Mouse (Mus musculus) inflammation-experienced regulatory T-cells, adult 6 months (primary cell): ENCODE results near the gene Lgr4. TPM values are rescaled to one million over a fixed set of nuclear protein-coding genes. Genes with fewer than 3 reads are reported as not detected.

Experiments used
- ATAC-seq: one replicate; pipeline ENCODE4 v1.8.0; 2017
- polyA plus RNA-seq, 3 experiments: library from polyadenylated mRNA; unstranded; fragments of 100-300 nt; shearing (Covaris generic); gene quantifications; one replicate each; pipeline ENCODE4 v1.2.1; 2017

Gene Lgr4
- polyA plus RNA-seq, 3 experiments from 2014 or later, result 0.15 to 0.28 (median 0.19) TPM

DNA sequence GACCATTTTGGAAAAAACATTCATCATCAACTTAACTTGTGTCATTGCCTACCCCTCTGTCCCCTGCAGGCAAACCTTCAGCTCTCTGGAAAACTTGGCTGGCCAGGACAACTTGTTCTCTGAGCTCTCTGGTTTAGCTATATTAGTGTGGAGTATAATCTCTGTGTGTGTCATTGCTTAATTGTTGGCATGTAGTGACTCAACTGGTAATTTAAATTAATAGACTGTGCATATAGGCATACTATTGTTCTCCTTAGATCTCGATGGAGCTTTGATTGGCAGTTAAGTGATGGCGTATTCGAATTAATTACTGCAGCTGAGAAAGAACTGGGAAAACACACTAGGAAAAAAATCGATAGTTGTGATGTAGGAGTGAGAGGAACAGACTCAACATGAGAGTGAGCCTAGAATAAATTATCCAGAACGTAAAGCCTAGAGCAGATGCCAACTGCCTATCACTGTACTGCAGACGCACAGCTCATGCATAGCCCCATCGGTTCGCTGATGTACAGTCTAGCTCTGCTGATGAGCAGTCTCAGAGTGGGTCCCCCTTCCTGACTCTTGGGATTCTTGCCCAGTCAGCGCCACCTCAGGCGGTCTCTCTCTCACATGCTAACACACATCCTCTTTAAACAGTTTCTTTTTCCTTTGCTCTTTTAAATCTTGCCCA is 35.7 kb downstream of the Lgr4 start:
- ATAC-seq, result no peak

DNA sequence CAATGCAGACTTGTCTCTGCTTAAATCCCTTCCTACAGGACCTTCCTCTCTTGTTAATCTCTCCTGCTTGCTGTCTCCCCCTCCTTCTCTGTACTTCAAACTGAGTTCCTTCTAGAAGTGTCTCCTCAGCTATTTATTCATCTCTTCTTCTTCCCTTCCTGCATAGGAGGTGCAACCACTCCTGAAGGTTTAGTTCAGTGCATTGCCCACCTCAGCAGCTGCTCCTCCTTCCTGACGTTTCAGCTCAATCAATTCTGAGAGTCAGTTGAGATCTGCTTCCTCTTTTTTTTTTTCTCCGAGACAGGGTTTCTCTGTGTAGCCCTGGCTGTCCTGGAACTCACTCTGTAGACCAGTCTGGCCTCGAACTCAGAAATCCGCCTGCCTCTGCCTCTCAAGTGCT is 36.4 kb downstream of the Lgr4 start:
- no peak for ATAC-seq

DNA sequence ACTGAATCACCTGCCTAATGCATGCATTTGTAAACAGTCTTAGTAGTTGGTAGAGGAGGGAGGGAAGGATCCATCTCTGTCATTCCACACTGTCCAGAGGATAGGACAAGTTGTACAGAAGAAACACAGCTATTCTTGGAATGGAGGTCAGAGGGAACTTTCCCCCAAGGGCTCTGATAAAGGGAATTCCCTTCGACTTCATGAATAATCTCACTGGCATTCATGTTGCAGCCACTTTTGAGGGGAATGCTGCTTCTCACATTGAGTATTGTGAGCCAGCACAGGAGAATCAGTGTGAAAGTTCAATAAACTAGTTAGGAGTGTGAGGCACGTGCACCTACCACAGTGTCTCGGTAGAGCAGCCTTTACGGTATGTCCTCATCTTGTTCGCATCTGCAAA is 37.6 kb downstream of the Lgr4 start:
- no peak for ATAC-seq

DNA sequence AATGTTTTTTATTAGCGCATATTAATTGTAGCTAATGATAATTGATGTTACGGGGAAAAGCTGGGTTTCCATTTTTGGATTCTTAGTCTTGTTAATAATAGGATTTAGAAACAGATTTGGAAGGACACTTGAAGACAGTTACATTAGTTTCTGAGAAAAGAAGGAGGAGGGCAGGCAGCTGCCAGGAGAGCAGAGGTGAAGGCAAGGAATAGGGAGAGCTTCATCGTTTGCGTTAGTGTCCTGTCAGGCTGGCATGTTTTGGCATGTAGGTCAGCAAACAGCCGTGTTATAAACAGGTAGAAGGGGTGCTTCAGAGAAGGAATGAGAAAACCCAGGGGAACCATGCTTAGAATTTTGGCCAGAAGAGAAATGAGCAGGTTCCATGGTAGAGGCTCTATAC is 38.5 kb downstream of the Lgr4 start:
- no peak for ATAC-seq

DNA sequence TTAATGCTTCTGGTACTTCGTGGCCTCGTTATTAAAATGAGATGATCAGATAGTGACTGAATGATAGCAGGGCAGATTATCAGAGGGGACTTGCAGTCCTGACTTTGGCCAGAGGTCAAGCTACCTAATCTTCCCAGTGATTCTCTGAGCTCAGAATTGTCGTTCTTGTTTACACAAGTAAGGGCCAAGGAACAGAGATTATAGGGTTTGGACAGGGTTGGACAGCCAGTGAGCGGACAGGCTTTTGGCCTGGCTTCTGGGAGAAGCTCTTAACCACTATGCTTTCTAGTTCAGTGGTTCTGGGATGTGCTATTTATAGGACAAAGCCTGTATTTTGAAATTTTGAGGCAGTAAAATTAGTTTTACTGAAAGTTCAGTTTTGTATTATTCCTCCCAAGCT is 39.3 kb downstream of the Lgr4 start:
- no peak for ATAC-seq

DNA sequence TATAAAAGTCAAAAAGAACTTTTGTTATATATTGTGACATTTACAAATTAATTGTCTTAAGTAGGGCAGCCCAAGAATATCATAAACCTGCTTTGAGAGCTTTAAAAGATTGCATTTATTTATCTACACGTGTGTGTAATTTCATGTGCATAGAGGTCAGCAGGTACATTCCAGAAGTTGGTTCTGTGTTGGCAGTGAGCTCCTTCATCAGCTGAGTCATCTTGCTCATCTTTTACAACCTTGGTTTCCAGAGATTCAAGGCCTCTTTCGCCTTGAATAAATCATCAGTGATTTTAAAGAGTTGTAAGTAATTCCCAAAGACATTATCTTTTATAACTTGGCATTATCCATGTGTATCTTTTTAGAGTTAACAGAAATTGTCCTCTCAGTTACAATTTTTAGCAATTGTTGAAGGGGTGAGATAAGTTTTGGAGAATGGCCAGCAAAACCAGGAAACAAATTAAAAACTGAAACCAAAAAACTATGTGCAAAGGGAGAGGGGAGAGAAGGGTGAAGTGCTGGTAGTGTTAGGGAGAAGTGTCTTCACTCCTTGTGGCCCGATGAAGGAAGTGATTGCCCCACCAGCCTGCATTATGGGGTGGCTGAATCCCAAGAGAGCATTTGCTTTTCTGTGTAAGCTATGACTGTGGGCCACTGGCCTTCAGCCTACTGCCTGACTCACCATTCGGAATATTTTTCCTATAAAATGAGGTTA is 41.4 kb downstream of the Lgr4 start:
- ATAC-seq, result no peak

DNA sequence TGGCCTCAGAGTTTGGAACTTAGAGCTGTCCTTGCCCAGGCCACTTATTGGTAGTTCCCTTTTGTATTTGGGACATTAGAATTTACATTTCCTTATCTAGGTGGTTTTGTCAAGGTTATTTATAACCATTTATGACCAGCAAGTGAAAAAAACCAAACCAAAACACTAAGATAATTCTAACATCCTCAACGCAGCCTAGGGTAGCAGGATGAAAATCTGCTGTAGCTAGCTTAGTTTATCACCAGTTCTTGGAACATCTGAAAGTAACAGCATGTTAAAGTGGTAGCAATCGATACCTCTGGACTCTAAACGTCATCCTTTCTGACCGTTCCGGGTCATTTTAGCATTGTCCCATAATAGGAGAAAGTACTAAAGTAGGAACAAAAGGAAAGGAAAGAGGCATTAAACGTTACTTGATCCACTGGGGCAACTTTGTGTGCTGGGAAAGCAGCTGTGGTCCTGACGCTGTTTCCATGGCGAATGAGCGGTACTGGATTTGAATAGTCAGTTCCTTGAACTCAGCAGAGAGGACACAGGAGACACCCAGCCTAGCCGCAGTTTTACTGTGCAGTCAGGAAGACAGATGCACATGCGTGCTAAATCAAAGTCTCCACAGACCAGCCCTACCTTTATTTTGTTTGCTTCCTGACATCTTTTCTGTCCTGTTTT is 42.1 kb downstream of the Lgr4 start:
- no peak for ATAC-seq

DNA sequence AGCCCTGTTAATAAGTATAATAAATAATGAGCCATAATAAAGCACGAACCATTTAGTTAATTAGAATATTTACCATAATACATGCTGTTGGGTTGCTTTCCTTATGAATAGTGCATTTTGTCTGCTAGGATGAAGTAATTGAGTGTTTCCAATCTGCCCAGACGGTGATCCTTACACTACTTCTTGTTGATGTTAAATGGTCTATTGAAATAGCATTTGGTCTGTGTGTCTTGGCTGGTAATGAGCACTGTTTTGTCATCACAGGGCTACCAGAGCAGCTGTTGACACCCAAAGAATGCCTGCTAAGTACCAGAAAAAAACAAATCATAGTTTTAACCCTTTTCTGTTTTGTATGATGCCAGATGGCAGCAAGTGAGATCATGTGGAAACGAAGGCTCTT is 42.8 kb downstream of the Lgr4 start:
- no peak for ATAC-seq

DNA sequence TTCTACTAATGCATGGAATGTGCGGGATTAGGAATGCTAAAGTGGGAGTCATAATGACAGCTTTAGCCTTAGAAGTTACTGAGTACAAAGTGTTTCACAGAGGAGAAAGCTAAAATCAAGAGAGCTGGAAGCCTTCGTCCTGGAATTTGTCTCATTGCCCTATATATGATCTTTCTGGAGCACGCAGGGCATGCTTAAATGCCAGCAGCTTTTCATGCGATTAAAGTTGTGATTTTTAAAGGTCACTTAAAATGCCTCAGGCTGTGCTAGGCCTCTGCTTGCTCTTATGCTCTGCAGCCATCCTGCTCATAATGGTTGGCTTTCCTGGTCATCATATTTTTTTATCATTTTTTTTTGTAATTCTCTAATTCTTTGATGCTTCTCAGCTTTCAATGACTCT is 43.7 kb downstream of the Lgr4 start:
- no peak for ATAC-seq

DNA sequence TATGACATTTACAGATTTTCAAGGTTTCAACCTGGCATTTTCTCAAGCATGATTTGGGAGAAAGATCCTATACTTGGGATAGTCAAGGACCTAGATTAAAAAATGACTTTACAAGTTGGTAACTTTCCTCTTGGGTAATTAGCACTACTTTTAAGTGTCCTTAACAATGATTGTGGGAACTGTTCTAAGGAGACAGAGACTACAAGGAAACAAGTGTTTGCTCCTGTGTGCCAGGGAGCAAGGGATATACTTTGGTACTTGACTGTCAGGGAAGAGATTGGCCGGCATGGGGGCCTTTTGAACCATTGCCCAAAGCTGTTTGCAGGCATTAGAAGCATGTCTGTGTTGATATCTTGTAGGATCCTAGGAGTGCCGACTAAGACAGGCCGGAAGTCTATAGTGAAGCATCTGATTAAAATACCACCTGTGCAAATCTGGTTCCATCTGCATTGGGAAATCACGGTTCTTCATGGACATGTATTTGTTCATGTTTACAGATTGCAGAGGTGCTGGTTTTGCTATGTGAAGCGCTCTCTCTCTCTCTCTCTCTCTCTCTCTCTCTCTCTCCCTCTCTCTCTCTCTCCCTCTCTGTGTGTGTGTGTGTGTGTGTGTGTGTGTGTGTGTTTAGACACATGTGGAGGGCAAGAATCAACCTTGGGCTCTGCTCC is 46.3 kb downstream of the Lgr4 start:
- ATAC-seq, result no peak

DNA sequence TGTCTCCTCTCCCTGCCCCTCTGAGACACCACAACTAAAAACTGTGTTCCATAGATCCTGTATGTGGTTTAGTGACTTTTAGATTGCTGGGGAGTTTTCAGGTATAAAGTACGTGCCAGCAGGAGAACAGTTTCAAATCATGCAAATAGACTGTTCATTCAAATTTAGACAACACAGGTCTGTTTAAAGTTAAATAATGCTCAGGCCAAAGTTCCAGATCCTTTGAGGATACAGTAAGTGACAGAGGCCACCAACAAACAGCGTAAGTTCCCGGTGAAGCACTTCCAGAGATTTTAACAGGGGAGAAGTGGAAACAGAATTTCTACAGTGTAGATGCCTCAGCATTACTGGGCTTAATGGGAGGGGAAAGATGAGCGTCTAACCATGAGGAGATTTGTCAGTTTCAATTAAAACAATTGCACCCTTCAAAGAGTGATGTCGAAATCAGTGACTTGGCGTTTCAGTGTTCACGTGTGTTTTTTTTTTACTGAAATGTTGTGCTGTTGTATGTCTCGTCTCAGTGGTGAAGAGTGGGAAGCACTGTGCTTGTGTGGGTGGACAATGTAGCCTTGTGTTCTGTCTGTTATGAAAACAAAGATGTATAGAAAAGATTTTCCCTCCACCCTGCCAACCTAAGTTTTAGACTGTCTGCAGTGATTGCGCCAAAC is 48.4 kb downstream of the Lgr4 start:
- ATAC-seq, result no peak

DNA sequence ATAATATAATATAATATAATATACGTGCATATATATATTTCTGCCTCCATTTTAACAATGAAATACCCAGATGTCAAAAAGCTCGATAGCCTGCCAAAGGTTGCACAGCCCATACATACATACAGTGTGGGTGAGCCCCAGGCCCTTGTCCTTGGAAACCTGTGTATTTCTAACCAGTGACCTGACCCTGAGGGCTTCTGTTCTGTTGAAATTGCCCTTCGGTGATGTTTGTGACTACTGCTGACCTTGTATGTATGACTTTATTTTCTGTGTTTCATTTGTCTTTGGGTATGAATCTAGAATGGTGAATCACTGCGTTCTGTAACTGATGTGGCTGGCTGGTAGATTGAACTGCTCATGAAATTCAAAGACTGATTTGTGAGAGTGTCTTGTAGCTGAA is 49.4 kb downstream of the Lgr4 start:
- ATAC-seq, result no peak

DNA sequence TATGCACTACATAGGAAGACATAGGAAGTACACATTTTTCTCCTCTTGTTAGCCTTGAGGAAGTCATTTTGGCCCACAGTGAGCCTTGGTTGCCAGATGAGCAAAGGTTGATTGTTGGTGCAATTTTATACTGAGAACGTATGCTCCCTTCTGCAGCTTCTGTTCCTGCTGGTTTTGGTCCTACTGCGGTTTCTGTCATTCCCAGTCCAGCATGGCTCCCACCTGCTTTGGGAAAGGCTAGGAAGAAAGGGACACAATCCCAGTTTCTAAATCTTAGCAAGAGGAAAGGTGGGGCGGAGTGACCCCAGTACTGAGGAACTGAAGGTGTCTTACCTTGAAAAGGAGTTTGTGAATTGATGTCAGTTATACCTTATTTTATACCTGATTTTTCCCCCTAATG is 51.9 kb downstream of the Lgr4 start:
- no peak for ATAC-seq

DNA sequence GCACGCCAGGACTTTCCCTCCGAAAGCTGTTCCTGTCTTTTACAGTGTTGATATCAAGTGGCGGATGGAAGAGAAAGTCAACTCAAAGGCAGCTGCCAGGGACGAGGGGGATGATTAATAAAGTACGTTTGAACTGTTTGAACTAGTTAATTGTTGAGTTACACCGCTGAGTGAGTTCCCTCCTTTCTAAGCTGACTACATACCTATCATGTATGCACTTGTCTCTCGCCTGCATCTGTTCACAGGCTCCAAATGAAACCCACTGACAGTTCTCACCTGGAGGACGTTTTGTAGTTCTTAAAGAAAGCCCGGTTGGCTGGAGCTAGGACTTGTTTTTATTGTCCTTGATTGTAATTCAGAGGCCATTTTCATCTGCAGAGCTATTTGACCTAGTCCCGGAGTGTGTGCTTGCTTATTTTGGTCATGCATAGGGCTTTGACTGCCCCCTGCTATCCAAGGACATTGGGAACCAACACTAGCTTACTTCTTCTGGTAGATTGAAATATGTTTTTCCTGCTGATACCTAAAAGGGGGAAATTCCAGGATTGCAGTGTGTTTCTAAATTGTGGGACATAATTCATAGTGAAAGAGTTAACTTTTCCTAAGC is 52.6 kb downstream of the Lgr4 start:
- ATAC-seq, result no peak

DNA sequence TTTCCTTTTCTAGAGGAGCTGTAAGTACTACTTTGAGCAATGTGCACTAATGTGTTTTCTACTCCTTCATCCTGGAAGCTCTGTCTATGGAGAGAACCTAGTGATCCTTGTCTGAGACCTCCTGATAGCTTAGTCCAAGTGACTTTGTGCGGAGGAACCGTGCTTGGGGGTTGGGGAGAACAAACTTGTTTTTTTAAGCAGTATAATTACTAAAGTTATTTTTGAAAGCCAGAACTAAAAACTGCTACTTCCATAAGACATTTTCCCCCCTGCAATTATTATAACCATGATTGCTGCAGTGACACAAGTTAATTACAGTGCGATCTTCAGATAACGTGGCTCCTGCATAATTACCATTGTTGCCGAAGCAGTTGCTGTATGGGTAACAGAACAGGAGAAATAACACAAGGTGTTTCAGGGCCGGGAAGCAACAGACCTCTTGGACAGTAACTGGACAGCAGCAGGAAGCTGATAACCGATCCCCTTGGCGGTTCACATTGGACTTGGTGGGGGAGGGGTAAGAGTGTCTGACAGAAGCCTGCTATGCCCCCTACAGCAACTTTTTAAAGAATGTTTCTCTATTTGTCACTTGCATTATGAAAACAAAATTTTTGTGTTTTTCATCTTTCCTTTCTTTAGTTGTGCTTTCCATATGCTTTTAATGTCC is 53.4 kb downstream of the Lgr4 start:
- no peak for ATAC-seq

DNA sequence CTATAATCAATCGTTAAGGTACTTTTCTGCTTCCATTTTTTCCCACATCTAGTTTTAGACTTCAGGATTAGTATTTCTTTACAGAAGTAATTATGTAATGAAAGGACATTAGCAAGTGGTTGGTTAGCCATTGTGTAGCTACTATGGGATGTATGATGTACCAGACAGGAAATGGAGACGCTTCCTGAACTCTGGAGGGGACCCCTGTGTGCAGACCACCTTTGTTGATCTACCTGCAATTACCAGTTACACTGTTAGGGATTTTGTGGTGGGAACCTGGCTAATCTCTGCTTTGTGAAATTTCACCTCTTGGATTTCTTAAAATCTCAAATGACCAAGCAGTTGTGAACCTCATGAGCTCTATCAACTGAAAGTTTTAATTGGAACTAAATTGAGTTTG is 54.9 kb downstream of the Lgr4 start:
- no peak for ATAC-seq

DNA sequence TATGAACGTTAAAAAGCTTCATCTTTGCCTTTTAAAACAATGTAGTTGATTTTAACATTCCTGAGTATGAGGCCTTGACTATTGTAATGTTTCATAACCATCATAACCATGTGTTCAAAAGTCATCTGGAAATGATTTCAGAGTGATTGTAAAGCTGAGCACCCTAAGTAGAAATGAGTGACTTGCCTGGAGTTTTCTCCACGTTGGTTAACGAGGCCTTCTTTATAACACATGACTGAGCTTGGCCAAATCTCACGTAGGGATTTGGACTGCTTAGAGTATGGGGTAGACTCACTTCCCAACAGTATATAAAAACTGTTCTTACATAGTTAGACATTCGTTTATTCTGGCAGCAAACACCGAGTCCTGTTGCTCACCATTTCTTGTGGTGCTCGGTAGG is 55.5 kb downstream of the Lgr4 start:
- no peak for ATAC-seq

DNA sequence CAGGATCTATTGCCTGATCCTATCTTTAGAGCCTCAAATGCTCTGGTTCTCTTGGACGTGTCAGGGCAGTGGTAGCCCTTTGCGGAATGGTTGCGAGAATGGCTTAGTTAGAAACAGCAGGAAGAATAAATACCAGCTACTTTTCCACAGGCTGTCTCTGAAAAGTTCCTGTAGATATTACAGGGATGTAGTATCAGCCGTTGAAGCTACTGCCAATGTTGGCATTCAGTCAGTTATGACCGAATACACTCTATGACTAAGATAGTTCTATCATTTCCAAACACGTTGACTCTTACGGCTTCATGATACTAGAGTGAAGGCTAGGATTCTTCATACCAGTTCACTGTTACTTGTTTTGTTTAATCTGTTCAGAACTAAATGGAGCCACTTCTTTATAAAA is 57.4 kb downstream of the Lgr4 start:
- no peak for ATAC-seq

DNA sequence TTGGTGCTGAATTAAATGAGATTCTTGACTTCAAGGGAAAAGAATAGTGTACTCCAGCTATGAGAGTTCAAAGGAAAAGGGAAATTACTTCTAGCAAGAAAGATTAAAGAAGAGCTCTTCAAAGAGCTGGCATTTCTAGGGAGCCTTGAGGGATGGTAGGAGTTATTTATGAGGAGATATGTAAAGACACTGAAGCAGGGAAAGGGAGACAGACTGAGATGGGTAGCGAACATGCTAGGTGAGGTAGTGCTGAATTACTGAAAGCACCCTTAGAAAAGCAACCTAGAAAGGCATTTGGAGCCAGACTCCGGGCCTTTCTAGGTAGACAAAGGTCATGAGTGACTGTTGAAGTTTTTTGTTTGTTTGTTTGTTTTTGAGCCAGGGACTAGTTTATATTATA is 58.7 kb downstream of the Lgr4 start:
- no peak for ATAC-seq

DNA sequence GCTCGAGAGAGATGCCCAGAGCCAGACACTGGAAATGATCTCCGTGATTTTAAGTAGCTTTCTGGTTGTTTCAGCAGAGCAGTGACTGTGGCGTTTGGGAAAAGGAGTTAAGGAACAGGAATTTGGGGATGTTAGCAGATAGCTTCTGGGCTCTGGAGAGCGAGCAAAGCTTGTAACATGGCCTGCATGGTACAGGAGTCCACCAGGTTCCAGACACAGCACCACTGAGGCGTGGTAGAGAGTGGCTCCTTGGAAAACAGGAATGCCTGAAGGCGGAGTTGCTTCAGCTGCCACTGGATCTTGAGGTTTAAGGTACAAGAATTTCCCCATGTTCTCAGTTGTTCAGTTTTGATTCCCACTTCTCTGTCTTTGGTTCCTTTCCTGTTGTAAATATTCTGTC is 59.9 kb downstream of the Lgr4 start:
- no peak for ATAC-seq

DNA sequence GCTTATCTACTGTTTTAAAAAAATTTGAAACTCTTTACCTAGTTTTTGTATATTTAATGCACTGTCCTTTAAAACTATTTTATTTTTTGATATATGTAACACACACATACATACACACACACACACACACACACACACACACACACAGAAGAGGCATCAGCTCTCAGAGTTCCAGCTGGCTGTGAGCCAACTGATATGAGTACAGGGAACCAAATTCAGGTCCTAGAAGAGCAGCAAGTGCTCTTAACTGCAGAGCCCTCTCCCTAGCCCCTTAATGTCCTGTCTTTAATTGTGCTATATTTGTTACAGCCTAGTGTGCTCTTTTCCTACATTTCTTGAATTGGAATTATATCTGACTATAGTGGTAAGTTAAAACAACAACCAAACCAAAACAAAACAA is 61.8 kb downstream of the Lgr4 start:
- no peak for ATAC-seq

DNA sequence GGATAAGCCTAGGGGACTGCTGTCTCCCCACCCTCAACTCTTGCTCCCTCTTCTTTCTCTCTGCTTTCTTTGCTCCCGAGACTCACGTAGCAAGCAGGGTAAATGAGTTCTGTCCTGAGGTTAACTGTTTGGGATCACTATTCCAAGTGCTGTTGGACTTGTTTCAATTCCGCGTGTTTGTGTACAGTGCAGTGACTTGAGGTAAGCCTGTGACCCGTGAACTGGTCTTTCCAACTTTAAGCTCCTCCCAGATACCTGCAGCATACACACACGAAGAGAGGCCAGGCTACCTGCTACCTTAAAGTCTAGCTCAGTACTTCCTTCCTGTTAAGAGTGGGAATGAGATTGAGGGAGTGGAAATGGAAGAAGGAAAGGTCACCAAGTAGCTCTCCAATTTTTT is 66.0 kb downstream of the Lgr4 start:
- no peak for ATAC-seq
